Mouse (Mus musculus): ENCODE measurements around the gene Tmbim4.

The Tmbim4 gene

DNA sequence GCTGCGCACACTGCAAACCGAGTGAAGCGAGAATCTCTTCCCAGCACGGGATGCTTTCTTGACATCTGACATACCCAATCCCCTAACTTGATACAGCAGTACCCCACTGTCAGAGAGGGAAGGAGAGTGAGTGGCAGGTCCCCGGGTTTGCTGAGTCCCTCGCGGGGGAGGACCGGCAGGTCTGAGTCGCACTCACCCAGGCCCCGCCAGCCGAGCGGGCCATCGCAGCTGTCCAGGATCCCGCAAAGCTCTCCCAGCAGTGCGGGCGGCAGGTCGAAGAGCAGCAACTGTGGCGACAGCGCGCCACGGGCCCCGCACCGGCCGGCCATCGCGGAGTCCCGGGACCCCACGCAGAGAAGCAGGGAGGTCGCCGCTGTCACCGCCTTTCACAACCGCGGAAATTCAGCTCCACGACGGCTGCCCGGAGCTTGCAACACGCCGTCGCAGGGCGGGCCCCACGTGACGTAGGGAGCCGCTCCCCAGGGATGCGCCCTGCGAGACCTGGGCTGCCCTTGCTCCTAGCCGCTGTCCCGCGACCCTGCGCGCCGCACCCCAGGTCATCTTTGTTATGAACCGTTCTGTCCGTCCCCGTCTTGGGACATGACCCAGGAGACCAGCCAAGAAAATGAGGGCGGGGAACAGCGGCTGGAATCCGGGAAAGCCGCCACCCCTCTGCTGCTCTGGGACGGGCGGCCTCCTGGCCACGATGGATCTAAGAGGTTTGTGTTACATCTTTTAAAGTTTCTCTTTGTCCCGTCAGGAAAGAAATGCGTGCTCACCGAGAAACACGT is at the start of gene Tmbim4:
Gene Tmbim4 (plus strand): TSS at position 460 of the 791 bp plus-strand sequence.
- DNase-seq (ENCODE audit: low spot score): no peak

GRCm38 (mm10) chr10:120151672-120152071 is 49.7 kb upstream of the Tmbim4 start:
- DNase-seq (ENCODE audit: low spot score): no peak

GRCm38 (mm10) chr10:120153911-120154310 is 47.5 kb upstream of the Tmbim4 start:
- DNase-seq (ENCODE audit: low spot score): no peak

- DNase-seq (ENCODE audit: low spot score): no peak
Observed at GRCm38 (mm10) chr10:120160533-120160932, 40.9 kb upstream of the Tmbim4 start.

- no peak for DNase-seq (ENCODE audit: low spot score)
Observed at GRCm38 (mm10) chr10:120162840-120163239, 38.5 kb upstream of the Tmbim4 start.

GRCm38 (mm10) chr10:120163490-120163889 is 37.9 kb upstream of the Tmbim4 start:
- DNase-seq (ENCODE audit: low spot score): no peak

DNA sequence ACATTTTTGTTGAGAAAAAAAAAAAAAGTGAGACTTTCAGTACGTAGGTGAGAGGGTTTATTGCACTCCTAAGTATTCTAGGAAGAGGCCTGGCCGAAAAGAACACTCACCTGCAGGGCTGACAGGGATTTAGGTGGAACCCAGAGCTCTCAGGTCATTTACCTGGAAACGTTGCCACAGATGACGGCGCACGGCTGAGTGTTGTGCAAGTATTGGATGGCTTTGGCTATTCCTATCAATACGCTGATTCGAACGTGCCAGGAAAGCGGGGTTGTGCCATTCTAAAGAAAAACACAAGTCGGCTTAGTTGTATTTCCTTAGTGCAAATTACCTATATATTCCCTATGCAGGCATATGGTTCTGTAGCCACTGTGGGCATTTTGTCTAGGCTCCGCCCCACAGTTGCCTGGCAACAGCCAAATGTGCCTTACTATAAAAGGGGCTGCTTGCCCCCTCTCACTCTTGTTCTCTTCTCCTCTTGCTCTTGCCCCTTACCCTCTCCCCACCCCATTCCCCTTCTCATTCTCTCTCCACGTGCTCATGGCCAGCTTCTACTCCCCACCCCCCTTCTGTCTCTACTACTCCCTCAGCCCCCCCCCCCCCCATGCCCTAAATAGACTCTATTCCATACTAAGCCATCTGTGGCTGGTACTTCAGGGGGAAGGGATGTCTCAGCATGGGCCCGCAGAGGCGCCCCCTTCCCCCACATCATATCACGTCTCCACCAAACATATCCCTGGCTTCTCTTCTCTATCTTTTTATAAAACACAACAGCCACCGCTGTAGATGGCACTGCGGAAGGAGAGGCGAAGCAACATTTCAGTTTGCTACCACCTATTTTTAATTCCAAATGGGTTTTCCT is 36.2 kb upstream of the Tmbim4 start:
- DNase-seq (ENCODE audit: low spot score): no peak

- no peak for DNase-seq (ENCODE audit: low spot score)
Observed at GRCm38 (mm10) chr10:120165793-120166503, 35.4 kb upstream of the Tmbim4 start.

- DNase-seq (ENCODE audit: low spot score): no peak
Observed at GRCm38 (mm10) chr10:120168070-120168469, 33.3 kb upstream of the Tmbim4 start.

DNA sequence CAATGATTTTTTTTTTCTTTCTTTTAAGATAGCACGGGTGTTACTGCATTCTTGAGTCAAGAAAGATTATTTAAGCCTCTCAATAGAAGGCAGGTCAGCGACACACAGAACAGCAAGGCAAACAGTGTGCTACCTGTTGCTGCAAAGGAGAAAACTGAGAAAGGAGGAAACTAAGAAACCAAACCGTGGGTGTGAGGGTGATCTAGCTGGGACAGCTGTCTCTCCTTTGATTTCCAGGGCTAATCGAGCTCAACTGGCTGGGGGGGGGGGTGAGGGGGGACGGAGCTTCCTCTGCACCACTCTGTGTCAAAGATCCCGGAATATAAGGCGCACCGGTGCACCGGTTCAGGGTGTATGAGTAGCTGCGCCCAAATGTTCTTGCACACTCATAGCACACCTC is 32.3 kb upstream of the Tmbim4 start:
- no peak for DNase-seq (ENCODE audit: low spot score)

DNA sequence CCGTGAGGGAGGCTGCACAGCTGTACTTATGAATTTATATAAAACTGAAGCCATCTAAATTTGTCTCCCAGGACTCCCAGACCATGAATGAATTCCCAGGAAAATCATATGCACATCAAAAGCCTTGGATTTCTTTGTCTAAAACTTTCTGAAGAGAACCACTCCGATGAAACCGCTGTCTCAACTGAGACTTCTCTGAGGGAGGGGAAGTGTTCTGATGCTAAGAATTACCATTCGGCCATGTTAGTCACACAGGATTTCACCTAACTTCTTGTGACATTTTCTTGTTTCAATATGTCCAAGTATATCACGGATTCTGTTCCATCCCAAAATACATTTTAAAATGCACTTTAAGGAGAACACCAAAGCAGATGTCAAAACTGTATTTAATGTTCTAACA is 31.5 kb upstream of the Tmbim4 start:
- DNase-seq (ENCODE audit: low spot score): no peak

DNA sequence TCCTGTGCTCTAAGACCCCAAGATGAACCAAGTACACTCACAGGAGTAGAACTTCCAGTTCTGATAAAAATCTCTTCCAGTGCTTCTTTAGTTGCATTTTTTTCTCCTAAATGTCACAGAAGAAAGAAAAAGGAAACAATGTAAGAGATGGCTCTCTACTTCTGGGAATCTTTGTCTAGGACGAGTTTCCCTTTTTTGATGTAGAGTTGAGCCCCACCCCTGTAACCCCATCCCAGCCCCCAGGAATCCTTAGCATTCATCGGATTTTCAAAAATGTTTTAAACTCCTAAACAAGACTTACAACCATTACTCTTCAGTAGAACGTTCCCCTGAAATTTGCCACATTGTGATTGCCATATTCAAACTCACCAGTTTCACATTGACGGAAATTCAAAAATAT is 31.1 kb upstream of the Tmbim4 start:
- no peak for DNase-seq (ENCODE audit: low spot score)

- DNase-seq (ENCODE audit: low spot score): no peak
Observed at GRCm38 (mm10) chr10:120171340-120171739, 30.1 kb upstream of the Tmbim4 start.

DNA sequence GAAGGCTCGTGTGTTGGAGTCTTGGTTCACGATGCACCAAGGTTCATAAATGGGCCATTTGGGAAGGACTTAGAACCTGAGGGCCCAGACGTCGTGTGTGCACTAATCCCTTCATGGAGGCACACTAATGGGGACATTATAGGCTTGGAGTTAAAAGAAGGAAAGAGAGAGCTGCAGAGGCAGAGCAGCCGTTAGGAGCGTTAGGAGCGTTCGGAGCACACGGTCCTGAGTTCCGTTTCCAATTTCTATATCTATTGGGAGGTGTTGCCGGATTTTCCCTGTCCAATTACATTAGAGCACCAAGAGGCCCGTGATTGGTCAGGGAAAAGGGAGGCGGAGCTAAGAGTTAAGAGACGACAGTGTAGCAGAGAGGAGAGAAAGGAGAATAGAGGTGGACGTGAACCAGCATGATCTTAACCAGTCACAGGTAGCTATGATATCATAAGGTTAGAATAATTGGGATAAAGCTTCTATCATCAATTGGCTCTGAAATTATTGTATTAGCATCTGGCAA is 27.1 kb upstream of the Tmbim4 start:
- DNase-seq (ENCODE audit: low spot score): no peak

- peak; percentile 10 for DNase-seq (ENCODE audit: low spot score)
Observed at GRCm38 (mm10) chr10:120182887-120183286, 18.5 kb upstream of the Tmbim4 start.

DNA sequence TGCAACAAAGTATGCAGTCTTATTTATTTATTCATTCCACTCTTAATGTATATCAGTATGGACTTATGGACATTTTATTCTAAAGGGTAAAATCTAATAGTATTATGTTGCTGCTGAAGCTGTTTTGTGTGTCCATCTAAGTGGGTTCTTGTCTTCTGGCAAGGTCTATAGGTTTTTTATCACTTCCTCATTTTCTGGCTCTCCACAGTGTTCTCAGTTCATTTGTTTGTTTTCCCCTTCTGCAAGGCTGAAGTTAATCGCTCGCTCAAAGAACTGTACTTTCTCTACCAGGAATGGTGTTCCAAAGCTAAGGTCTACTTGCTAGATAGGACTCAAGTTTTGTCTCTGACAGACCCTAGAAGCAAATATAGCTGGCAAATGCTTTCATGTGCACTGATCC is 18.0 kb upstream of the Tmbim4 start:
- no peak for DNase-seq (ENCODE audit: low spot score)

DNA sequence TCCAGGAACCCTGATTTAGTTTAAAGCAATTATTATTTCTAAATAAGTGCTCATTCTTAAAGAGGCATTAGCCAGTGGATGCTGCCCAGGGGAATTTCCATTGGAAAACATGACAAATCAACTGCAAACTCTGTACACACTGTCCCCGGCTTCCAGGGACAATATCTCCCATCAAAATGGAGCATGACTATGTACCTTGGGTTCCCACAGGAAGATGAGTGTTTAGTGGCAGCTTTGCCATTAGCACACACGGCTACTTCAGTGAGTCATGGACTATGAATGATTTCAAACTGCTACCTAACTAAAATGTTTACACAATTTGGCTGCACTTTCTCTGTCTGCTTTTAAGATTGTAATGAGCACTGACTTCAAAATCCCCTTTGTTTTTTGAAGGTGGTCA is 12.9 kb upstream of the Tmbim4 start:
- DNase-seq (ENCODE audit: low spot score): no peak

- no peak for DNase-seq (ENCODE audit: low spot score)
Observed at GRCm38 (mm10) chr10:120189276-120189675, 12.1 kb upstream of the Tmbim4 start.

DNA sequence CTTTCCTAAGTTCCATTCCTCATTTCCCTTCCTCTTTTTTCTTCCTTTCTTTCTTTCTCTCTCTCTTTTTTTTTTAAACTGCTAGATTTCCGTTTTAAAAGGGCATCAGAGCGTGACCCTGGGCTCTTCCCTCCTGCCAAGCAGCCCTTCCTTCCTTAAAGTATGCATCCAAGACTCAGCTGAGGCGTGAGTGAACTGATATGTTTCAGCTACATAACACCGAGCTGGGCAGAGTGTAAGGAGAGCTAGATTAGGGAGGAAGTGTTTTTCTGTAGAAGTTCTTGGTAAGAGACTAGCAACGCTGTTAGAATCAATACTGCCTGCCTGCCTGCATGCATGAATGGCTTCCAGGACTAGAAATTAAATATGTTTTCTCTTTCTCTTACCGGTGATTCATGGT is 11.6 kb upstream of the Tmbim4 start:
- no peak for DNase-seq (ENCODE audit: low spot score)

DNA sequence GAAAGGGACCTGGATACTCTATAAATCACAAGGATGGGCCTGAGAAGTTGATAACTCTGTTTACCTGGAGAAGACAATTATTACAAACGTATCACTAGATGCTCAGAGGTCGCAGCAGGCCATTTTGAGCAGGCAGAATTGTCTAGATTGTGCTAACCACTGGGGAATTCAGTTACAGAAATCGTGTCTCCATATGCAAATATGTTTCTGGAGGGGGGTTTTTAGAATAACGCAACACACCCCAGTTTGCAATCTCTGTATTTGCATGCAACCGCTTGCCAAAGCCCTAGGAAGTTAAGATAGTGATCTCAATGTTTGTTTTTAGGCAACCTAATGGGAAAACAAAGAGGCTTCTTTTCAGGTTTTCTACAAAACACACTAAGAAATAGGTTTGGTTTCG is 10.2 kb upstream of the Tmbim4 start:
- no peak for DNase-seq (ENCODE audit: low spot score)

- no peak for DNase-seq (ENCODE audit: low spot score)
Observed at GRCm38 (mm10) chr10:120192278-120192677, 9.1 kb upstream of the Tmbim4 start.

DNA sequence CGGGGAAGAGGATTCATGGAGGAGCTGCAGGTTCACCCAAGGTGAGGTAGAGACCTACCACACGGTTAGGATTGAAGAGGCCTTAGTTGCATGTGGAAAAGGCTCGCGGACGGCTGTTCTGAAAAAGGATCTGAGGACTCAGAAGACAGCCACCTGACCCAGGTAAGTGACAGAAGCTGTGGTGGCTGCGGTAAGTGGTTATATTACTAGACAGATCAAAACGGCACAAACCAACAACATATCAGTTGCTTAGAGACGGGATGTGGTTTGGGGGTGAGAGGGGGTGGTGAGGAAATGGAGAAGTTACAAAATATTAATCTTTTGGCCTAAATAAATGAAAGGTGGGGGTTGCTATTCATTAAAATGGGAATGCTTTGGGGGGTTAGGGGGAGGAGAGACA is 8.1 kb upstream of the Tmbim4 start:
- no peak for DNase-seq (ENCODE audit: low spot score)
